Mouse (Mus musculus) gonadal fat pad, adult 2 months (tissue): ENCODE data around the gene Mlec. TPM values are rescaled to one million over a fixed set of nuclear protein-coding genes. Genes with fewer than 3 reads are reported as not detected.
"Not testable (repeated sequence)": the region's sequence is repeated elsewhere in the genome, so short reads cannot be mapped to it uniquely, and the experiment has no call there.

Experiments used
- DNase-seq: peaks from one replicate; pipeline ENCODE4 v3.0.0-alpha.2; 2012; ENCODE audit warnings: low read depth
- polyA plus RNA-seq: library from polyadenylated mRNA; depleted of rRNA; stranded (reverse); fragments of >200 nt; gene quantifications from 2 replicates; pipeline ENCODE4 v1.2.3, GENCODE M21; 2012

The Mlec gene
- polyA plus RNA-seq, 1 experiment = 138 TPM

- no peak for DNase-seq
These were observed 21.6 kb upstream of the Mlec start for GRCm38 (mm10) chr5:115179596-115179995.

- DNase-seq = no peak
These were observed 19.9 kb upstream of the Mlec start for GRCm38 (mm10) chr5:115177866-115178265.

GRCm38 (mm10) chr5:115174554-115174953 is 16.6 kb upstream of the Mlec start:
- no peak for DNase-seq

- no peak for DNase-seq
These were observed 12.2 kb upstream of the Mlec start for GRCm38 (mm10) chr5:115170150-115170549.

GRCm38 (mm10) chr5:115168641-115169415 is 10.8 kb upstream of the Mlec start:
- no peak for DNase-seq

GRCm38 (mm10) chr5:115167396-115167795 is 9.4 kb upstream of the Mlec start:
- DNase-seq = no peak

- peak; percentile 80 for DNase-seq
These were observed 8.8 kb upstream of the Mlec start for GRCm38 (mm10) chr5:115166815-115167194.

- peak; percentile 77 for DNase-seq
These were observed 8.2 kb upstream of the Mlec start for GRCm38 (mm10) chr5:115165895-115166814.

- no peak for DNase-seq
These were observed 7.4 kb upstream of the Mlec start for GRCm38 (mm10) chr5:115165351-115165750.

- DNase-seq = not testable (repeated sequence)
These were observed 6.5 kb upstream of the Mlec start for GRCm38 (mm10) chr5:115164446-115164845.

- DNase-seq = no peak
These were observed 5.6 kb upstream of the Mlec start for GRCm38 (mm10) chr5:115163563-115163962.

- not testable (repeated sequence) for DNase-seq
These were observed 3.9 kb upstream of the Mlec start for GRCm38 (mm10) chr5:115161940-115162279.

GRCm38 (mm10) chr5:115161064-115161939 is 3.3 kb upstream of the Mlec start:
- no peak for DNase-seq

GRCm38 (mm10) chr5:115160655-115161054 is 2.7 kb upstream of the Mlec start:
- no peak for DNase-seq

GRCm38 (mm10) chr5:115159165-115159564 is 1.2 kb upstream of the Mlec start:
- DNase-seq = no peak

GRCm38 (mm10) chr5:115156933-115157589 is 918 bp downstream of the Mlec start:
- no peak for DNase-seq

GRCm38 (mm10) chr5:115156401-115156800 is 1.6 kb downstream of the Mlec start:
- no peak for DNase-seq

GRCm38 (mm10) chr5:115155831-115156230 is 2.1 kb downstream of the Mlec start:
- no peak for DNase-seq

- DNase-seq = no peak
These were observed 2.8 kb downstream of the Mlec start for GRCm38 (mm10) chr5:115155156-115155631.

GRCm38 (mm10) chr5:115152132-115152956 is 5.6 kb downstream of the Mlec start:
- DNase-seq = no peak
